17 mouse cellular contexts compared by ENCODE assay signal in the genomic region with DNA sequence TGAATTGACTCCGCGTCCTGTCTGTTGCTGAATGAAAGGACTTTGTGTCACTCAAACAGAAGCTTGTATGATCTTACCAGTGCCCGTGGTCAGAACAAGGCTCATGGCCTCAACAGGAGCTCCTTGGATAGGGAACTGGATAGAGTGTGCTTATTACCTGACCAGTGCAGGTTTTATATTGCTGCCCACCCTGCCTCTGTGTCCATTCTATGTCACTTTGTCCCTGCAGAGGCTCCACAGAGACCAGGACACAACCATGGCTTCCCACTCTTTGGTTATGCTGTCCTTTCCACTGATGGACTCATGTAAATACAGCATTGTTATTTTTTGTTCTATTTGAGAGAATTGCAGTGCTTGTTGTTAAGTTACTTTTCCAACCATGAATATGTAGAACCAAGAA.
"Had no signal": no experiment of that assay in that cellular context is flagged by ENCODE, and none has a peak within 500 bp of the region (broad histone marks: within the 10 kb centered on the region; RNA-seq: fewer than 3 reads in every experiment).

No protein-coding gene starts in this region.

- ATAC-seq: lung, postnatal 0 days; midbrain, embryonic 15.5 days had no signal

- H3K4me3 ChIP-seq: lung, embryonic 15.5 days; megakaryocyte, embryonic 14.5 days; midbrain, embryonic 12.5 days; midbrain, embryonic 15.5 days; neural tube, embryonic 12.5 days; stomach, embryonic 15.5 days had no signal

- H3K9ac ChIP-seq: liver, embryonic 14.5 days; lung, embryonic 15.5 days; midbrain, embryonic 12.5 days; midbrain, embryonic 15.5 days; neural tube, embryonic 12.5 days; stomach, embryonic 15.5 days had no signal

- H3K4me2 ChIP-seq: lung, embryonic 15.5 days; midbrain, embryonic 12.5 days; midbrain, embryonic 15.5 days; neural tube, embryonic 12.5 days; stomach, embryonic 15.5 days had no signal

- H3K9me3 ChIP-seq: lung, embryonic 15.5 days; megakaryocyte, embryonic 14.5 days; midbrain, embryonic 12.5 days; midbrain, embryonic 15.5 days; neural tube, embryonic 12.5 days; stomach, embryonic 15.5 days had no signal

- H3K27ac ChIP-seq: liver, embryonic 14.5 days; lung, embryonic 15.5 days; macrophage; midbrain, embryonic 12.5 days; midbrain, embryonic 15.5 days; neural tube, embryonic 12.5 days; stomach, embryonic 15.5 days; stomach, postnatal 0 days had no signal

- H3K27me3 ChIP-seq: lung, embryonic 15.5 days; midbrain, embryonic 12.5 days; midbrain, embryonic 15.5 days; neural tube, embryonic 12.5 days; stomach, embryonic 15.5 days had no signal

- H3K4me1 ChIP-seq: midbrain, embryonic 12.5 days; midbrain, embryonic 15.5 days; neural tube, embryonic 12.5 days had no signal

- H3K36me3 ChIP-seq: lung, embryonic 15.5 days; midbrain, embryonic 12.5 days; midbrain, embryonic 15.5 days; neural tube, embryonic 12.5 days; stomach, embryonic 15.5 days had no signal

- DNase-seq: lung, adult 18-20 months; lung, postnatal 14 days; lung, postnatal 36 days; right cerebral cortex, postnatal 14 days; thymus, adult 2 months; thymus, postnatal 25 days; thymus, postnatal 4 days had no signal
